Mouse (Mus musculus) heart, postnatal 0 days (tissue): Measurements from ENCODE around the gene Rps11. TPM values are rescaled to one million over a fixed set of nuclear protein-coding genes. Genes with fewer than 3 reads are reported as not detected.
A peak's percentile ranks its signal among the peaks of the same experiment; 100 is the strongest.

Source experiments
- ATAC-seq: fragments of 200-750 bp; cut with Nextera tagmentation; 2 replicates; pipeline ENCODE4 v1.8.0; 2017; ENCODE audit warnings: low read depth, moderate number of reproducible peaks, moderate library complexity; ENCODE audit not compliant: insufficient read depth
- DNase-seq: peaks from one replicate; pipeline ENCODE4 v3.0.0-alpha.2; 2016; ENCODE audit warnings: low spot score
- H3K27ac ChIP-seq: fragments of 300-500 bp; sonication (generic); 2 replicates; pipeline ENCODE4 v1.5.1; 2014; ENCODE audit warnings: low read depth, mild to moderate bottlenecking
- H3K27me3 ChIP-seq: fragments of 300-500 bp; sonication (generic); 2 replicates; pipeline ENCODE4 v1.6.1; 2014; ENCODE audit warnings: low read length, mixed read lengths; ENCODE audit not compliant: control insufficient read depth, insufficient read depth
- H3K36me3 ChIP-seq: fragments of 300-500 bp; sonication (generic); replicated peaks from 2 replicates; pipeline ENCODE4 v1.6.1; 2014; ENCODE audit warnings: low read length, mixed read lengths; ENCODE audit not compliant: control insufficient read depth, insufficient read depth
- H3K4me1 ChIP-seq: fragments of 300-500 bp; sonication (generic); 2 replicates; pipeline ENCODE4 v1.6.1; 2014; ENCODE audit warnings: antibody characterized with exemption; ENCODE audit not compliant: control insufficient read depth, insufficient read depth
- H3K4me2 ChIP-seq: fragments of 300-500 bp; sonication (generic); 2 replicates; pipeline ENCODE4 v1.6.1; 2014; ENCODE audit warnings: low read depth, mild to moderate bottlenecking, low read length, moderate library complexity
- H3K4me3 ChIP-seq: fragments of 300-500 bp; sonication (generic); 2 replicates; pipeline ENCODE4 v1.5.1; 2014; ENCODE audit warnings: low read depth, low read length
- H3K9ac ChIP-seq: fragments of 300-500 bp; sonication (generic); replicated peaks from 2 replicates; pipeline ENCODE4 v1.6.1; 2014; ENCODE audit warnings: low read depth, low read length, mixed read lengths
- H3K9me3 ChIP-seq: fragments of 300-500 bp; sonication (generic); replicated peaks from 2 replicates; pipeline ENCODE4 v1.6.1; 2016; ENCODE audit warnings: low read length; ENCODE audit not compliant: control insufficient read depth
- CTCF ChIP-seq: IDR thresholded peaks from 2 replicates; pipeline ENCODE4 v1.5.1; 2016; ENCODE audit warnings: antibody characterized with exemption, control low read depth, low read depth
- EP300 ChIP-seq: IDR thresholded peaks from 2 replicates; pipeline ENCODE4 v1.6.1; 2016; ENCODE audit warnings: antibody characterized with exemption, low read depth
- WGBS: fragments of 180-500 bp; shearing (Covaris S2); extraction: QIAGEN DNeasy Blood & Tissue Kit; methylation state at CpG from one replicate; pipeline ENCODE4 v1.1.7; 2014; 5-methylcytosine and 5-hydroxymethylcytosine counted together
- polyA plus RNA-seq: library from polyadenylated mRNA; unstranded; fragments of >200 nt; fragmentation: Nextera tagmentation; extraction: Ambion mirVana; gene quantifications from 2 replicates; pipeline ENCODE4 v1.2.1, GENCODE M21; 2015
- total RNA-seq: library from RNA; depleted of rRNA; stranded (reverse); fragments of >200 nt; gene quantifications from 2 replicates; pipeline ENCODE4 v1.2.3, GENCODE M21; 2014; ENCODE audit warnings: low replicate concordance

Gene Rps11
- total and polyA plus RNA-seq, 2 experiments from 2014 or later = 730 to 1,247 TPM

DNA sequence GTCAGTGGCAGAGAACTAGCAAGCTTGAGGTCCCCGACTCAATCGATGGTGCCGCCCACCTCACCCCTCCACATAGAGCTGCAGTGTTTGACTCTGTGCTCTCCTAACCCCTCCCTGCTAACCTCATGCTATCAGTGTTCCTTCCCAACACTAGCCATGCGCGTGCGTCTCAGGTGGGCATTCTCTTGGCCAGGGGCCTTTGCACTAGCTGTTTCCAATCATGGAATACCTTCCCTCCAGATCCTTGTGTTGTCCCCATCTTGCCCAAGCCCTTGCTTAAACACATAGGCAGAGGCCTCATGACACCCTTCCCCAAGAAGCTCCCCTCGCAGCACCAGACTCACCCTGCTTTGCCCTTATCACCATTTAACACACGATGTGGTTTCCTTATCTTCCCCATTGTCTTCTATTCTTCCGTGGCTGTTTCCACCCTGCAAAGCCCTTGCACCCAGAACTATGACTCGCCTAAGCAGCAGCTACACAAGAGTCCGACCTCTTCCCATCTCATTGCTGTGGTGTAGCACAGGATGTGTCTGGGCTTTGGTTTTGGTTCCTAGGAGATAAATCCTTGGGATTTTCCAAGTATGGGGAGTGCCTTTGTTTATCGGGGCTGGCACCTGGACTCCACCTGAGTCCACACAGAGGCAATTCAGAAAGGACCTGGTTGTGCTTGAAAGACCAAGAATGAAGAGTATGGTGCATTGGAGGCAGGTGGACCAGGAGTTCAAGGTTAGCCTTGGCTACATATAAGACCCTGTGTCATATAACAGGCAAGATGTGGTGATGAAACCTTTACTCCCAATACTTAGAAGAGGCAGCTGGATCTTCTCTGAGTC lies 13.2 kb upstream of the Rps11 start:
- DNase-seq = no peak
- Histone ChIP-seq H3K27ac (no peak overlapping the region), H3K36me3 (0 out of 2 replicates have a peak, but pooled peaks cover 1% of the 10 kb centered on the region), H3K4me3 (no peak overlapping the region), H3K9ac (no peak overlapping the region), H3K9me3 (no peaks in the 10 kb centered on the region), H3K27me3 (no peaks in the 10 kb centered on the region), H3K4me2 (no peak overlapping the region), H3K4me1 (no peaks in the 10 kb centered on the region; the same call in 1 of the 2 replicates)
- no peak for ATAC-seq
- 58% methylated on average over 12 of the region's 12 CpGs for WGBS
- no peak for TF ChIP-seq EP300
- no peak for TF ChIP-seq CTCF

DNA sequence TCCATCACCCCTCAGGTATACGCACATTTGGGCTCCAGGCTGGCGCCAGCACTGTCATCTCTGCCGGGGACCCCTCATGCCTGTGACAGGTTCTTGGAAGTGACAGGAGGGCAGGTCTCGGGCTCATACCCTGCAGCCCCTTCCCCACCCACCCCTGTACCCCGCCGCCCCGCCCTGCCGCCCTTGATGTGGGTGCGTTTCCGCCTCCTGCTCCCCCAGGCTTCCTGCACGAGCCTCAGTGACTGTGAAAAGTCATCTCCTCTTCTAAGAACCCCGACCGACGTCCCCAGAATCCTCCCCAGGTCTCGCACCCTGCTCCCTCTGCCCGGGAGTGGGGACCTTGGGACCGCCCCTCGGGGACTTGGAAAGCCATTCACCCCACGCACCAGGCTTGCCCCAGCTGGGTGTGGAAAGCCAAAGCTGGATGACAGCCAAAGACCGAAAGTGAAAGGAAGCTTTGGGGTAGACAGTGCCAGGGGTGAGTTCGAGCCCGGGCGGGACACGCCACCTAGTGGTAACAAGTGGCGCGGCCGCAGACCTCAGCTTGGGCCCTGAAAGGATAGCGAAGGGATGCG lies 11.8 kb upstream of the Rps11 start, which contains the start of the genes Gm45713 and Flt3l:
TSS of gene Gm45713 (minus strand) at position 239 of the 575 bp plus-strand sequence.
TSS of gene Flt3l (minus strand) at position 440 of the 575 bp plus-strand sequence.
- Histone ChIP-seq H3K27me3 (no peaks in the 10 kb centered on the region), H3K9ac (peak within 1 kb of the TSS; percentile 59), H3K4me1 (no peaks in the 10 kb centered on the region; the same call in 1 of the 2 replicates), H3K27ac (peak within 1 kb of the TSS; percentile 32; the same call in 1 of the 2 replicates), H3K4me3 (peak within 1 kb of the TSS; percentile 61), H3K9me3 (no peaks in the 10 kb centered on the region), H3K4me2 (peak within 1 kb of the TSS; percentile 79), H3K36me3 (no peaks in the 10 kb centered on the region)
- 2% methylated on average over 29 of the region's 29 CpGs for WGBS
- DNase-seq (peak; percentile 88), ATAC-seq (peak; percentile 84)
- TF ChIP-seq EP300 (no peak), CTCF (peak; percentile 95)

DNA sequence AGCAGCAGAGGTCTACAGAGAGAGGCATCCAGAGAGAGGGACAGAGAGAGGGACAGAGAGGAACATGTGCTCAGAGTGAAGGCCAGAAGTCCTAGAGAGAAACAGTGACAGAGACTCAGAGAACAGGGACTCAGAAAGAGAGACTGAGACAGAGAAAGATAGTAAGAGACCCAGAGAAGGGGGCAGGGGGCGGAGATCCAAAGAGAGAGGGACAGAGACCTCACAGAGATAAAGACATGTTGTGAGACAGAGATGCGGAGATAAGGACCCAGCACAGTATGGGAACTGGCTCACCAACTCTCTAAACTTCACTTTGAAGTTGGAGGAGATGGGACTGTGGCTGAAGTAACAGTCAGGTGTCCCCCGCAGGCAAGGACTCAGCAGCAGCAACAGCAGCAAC lies 11.1 kb upstream of the Rps11 start:
- H3K4me1 ChIP-seq = no peaks in the 10 kb centered on the region; the same call in 1 of the 2 replicates
- no peaks in the 10 kb centered on the region for H3K9me3 ChIP-seq
- H3K4me3 ChIP-seq = peak overlapping the region; percentile 61; the same call in 1 of the 2 replicates
- no peaks in the 10 kb centered on the region for H3K36me3 ChIP-seq
- DNase-seq = no peak
- H3K9ac ChIP-seq = no peak overlapping the region
- TF ChIP-seq EP300 (no peak), CTCF (no peak)
- peak overlapping the region; percentile 79; the same call in 1 of the 2 replicates for H3K4me2 ChIP-seq
- H3K27ac ChIP-seq = no peak overlapping the region
- H3K27me3 ChIP-seq = no peaks in the 10 kb centered on the region
- ATAC-seq = no peak
- WGBS = 71% methylated on average over 3 of the region's 3 CpGs

DNA sequence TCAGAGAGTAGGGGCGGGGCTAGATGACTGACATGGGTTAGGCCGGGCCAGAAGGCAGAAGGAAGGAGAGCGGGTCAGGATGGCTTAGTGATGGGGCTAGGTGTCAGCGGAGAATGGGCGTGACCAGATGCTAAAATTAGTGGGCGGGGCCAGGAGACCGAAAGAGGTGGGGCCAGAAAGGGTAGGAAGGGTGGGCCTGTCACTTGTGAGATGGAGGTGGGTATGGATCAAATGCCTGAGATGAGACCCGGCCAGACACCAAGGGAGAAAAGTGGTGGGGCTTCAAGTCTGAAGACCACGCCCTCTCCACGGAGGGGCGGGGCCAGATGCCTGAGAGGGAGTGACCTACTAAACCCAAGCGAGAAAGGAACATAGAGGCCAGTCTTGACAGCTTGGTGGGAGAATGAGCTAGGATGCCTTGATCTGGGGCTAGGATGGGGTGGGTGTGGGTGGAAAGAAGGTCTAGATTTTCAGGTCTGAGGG lies 10.3 kb upstream of the Rps11 start:
- ATAC-seq (no peak), DNase-seq (no peak)
- H3K9me3 ChIP-seq = no peaks in the 10 kb centered on the region
- no peak overlapping the region for H3K4me3 ChIP-seq
- no peak overlapping the region for H3K9ac ChIP-seq
- 21% methylated on average over 12 of the region's 12 CpGs for WGBS
- TF ChIP-seq CTCF = no peak
- no peak for TF ChIP-seq EP300
- H3K27ac ChIP-seq = no peak overlapping the region
- no peaks in the 10 kb centered on the region for H3K27me3 ChIP-seq
- no peaks in the 10 kb centered on the region for H3K36me3 ChIP-seq
- 0 out of 2 replicates have a peak, but pooled peaks cover 4% of the 10 kb centered on the region for H3K4me1 ChIP-seq
- no peak overlapping the region for H3K4me2 ChIP-seq

DNA sequence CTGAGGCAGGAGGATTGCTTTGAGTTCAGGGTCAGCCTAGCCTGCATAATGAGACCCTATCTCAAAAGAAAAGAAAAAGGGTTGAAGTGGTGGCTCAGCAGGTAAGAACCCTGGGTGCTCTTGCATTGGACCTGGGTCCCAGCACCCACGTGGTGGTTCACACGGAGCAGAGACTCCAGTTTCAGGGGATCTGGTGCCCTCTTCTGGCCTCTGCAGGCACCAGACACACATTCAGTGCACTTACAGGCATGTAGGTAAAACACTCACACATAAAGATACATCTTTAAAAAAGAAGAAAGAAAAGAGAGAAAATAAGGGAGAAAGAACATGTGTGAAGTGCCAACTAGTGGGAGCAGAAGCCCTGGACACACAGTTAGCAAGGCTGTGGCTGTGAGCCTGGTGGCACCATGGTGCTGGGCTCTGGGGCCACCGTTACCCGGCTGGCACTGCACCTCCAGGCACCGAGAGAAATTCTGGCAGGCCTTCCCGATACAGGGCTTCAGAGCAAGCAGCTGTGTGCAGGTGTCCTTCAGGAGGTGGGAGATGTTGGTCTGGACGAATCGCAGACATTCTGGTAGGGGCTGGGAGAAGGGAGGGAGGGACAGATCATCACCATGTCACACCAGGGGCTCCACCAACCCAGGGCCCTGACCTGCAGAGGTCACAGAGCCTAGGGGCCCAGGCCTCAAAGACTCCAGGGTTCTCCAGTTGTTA lies 9.4 kb upstream of the Rps11 start:
- Histone ChIP-seq H3K4me2 (no peak overlapping the region), H3K4me3 (no peak overlapping the region), H3K9ac (no peak overlapping the region), H3K36me3 (no peaks in the 10 kb centered on the region), H3K27me3 (no peaks in the 10 kb centered on the region), H3K4me1 (0 out of 2 replicates have a peak, but pooled peaks cover 8% of the 10 kb centered on the region), H3K9me3 (no peaks in the 10 kb centered on the region), H3K27ac (no peak overlapping the region)
- WGBS = 82% methylated on average over 8 of the region's 8 CpGs
- ATAC-seq = no peak
- no peak for TF ChIP-seq EP300
- TF ChIP-seq CTCF = 0 out of 2 replicates have a peak, but pooled peaks have one; percentile 8
- DNase-seq = no peak
